ENCODE assay signal across 7 mouse cellular contexts in the genomic region with DNA sequence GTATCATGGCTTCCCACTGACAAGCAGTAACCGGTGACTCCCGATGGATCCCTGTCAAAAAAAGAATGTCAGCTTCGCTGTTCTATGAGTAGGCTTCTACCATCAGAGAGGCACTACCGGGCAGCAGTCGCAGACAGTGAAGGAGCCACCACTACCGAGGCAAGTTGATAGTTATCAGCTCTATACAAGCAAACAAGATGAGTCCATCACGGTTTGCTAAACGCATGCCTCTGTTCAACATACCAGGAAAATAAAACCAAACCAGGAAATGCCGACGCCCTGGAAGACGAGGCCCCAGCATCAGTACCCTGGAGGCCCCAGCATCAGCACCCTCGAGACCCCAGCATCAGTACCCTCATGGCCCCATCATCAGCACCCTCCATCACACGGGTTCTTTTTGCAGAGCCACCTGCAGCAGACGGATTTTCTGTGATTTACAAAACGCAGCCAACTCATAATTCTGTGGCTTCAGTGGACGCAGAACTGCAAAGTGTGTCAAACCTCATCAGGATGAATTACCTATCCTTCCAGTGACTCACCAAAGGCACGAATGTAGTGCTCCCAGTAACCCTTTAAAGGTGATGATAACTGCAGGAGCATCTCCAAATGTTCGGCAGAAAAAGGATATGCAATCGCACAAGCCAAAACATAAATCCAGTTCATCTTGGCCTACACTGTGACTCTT. TPM values are rescaled to one million over a fixed set of nuclear protein-coding genes. Genes with fewer than 3 reads are reported as not detected.
DNase-seq lines count a peak whose midpoint lies in the region; ATAC-seq and TF ChIP-seq lines count a peak whose summit lies in the region.

No protein-coding gene starts in this region.

- 47% methylated on average over 19 of the region's 19 CpGs for WGBS in embryonic facial prominence, embryonic 14.5 days
- 49% methylated on average over 19 of the region's 19 CpGs for WGBS in hindbrain, embryonic 13.5 days
- WGBS in olfactory bulb, adult 2 months: 26% methylated on average over 19 of the region's 19 CpGs

- no peaks in the 10 kb centered on the region; the same call in 1 of the 2 replicates for H3K9me3 ChIP-seq in embryonic facial prominence, embryonic 14.5 days (ENCODE audit: control insufficient read depth, low read length)
- H3K9me3 ChIP-seq in hindbrain, embryonic 13.5 days: no peaks in the 10 kb centered on the region

- ATAC-seq in embryonic facial prominence, embryonic 14.5 days (ENCODE audit: low read depth): no peak
- ATAC-seq in hindbrain, embryonic 13.5 days (ENCODE audit: low FRiP score): no peak

- intact Hi-C loops in left cerebral cortex, adult 2 months (cut with DNase I): loop anchor here (5.0 to 10.0 kb wide), 5 partner anchors 34 to 506 kb away; a partner anchor contains a TSS

- peaks cover 12% of the 10 kb centered on the region for H3K4me1 ChIP-seq in embryonic facial prominence, embryonic 14.5 days (ENCODE audit: control insufficient read depth, insufficient read depth, low read length)
- H3K4me1 ChIP-seq in hindbrain, embryonic 13.5 days (replicated peaks): peaks cover 42% of the 10 kb centered on the region
- H3K4me1 ChIP-seq in olfactory bulb, adult 2 months (ENCODE audit: control insufficient read depth, insufficient read depth, low read length): peaks cover 12% of the 10 kb centered on the region

- no peak for TF ChIP-seq CTCF in left cerebral cortex, adult 2 months (IDR thresholded peaks at IDR 0.05)
- TF ChIP-seq CTCF in olfactory bulb, adult 2 months (IDR thresholded peaks at IDR 0.05; ENCODE audit: insufficient read depth, low read depth, low read length): no peak

- DNase-seq in left cerebral cortex, adult 2 months (ENCODE audit: extremely low spot score in 1 of 2, low spot score in 2 of 2): peak; percentile 20 to 35
- DNase-seq in left cerebral cortex, adult 8-10 months (ENCODE audit: low spot score in 2 of 2): no peak
- no peak for DNase-seq in embryonic facial prominence, embryonic 14.5 days (ENCODE audit: low spot score)
- DNase-seq in MN1 (ENCODE audit: low spot score): no peak
- DNase-seq in layer of hippocampus, adult 11-12 months (ENCODE audit: low spot score): no peak

- TF ChIP-seq POLR2A in olfactory bulb, adult 2 months (IDR thresholded peaks at IDR 0.05; ENCODE audit: insufficient read depth, low read depth, low read length): no peak

- H3K27me3 ChIP-seq in embryonic facial prominence, embryonic 14.5 days (replicated peaks; ENCODE audit: control insufficient read depth, insufficient read depth, low read length): no peaks in the 10 kb centered on the region
- H3K27me3 ChIP-seq in hindbrain, embryonic 13.5 days: no peaks in the 10 kb centered on the region

- peak overlapping the region; percentile 99 for H3K27ac ChIP-seq in left cerebral cortex, adult 2 months
- peak overlapping the region; percentile 15; the same call in 1 of the 2 replicates for H3K27ac ChIP-seq in embryonic facial prominence, embryonic 14.5 days (replicated peaks; ENCODE audit: low read depth, low read length)
- peak overlapping the region; percentile 79 for H3K27ac ChIP-seq in hindbrain, embryonic 13.5 days
- peak overlapping the region; percentile 46; the same call in 1 of the 2 replicates for H3K27ac ChIP-seq in olfactory bulb, adult 2 months (ENCODE audit: insufficient read depth, low read depth, low read length)

- peak overlapping the region; percentile 42 for H3K9ac ChIP-seq in embryonic facial prominence, embryonic 14.5 days (ENCODE audit: low read depth, low read length)
- H3K9ac ChIP-seq in hindbrain, embryonic 13.5 days: peak overlapping the region; percentile 74

- H3K4me2 ChIP-seq in embryonic facial prominence, embryonic 14.5 days (ENCODE audit: low read depth, low read length): peak overlapping the region; percentile 66
- peak overlapping the region; percentile 79 for H3K4me2 ChIP-seq in hindbrain, embryonic 13.5 days

- 0 out of 2 replicates have a peak, but pooled peaks cover 4% of the 10 kb centered on the region for H3K36me3 ChIP-seq in embryonic facial prominence, embryonic 14.5 days (ENCODE audit: control insufficient read depth, insufficient read depth, low read length)
- peaks cover 5% of the 10 kb centered on the region for H3K36me3 ChIP-seq in hindbrain, embryonic 13.5 days

- H3K4me3 ChIP-seq in left cerebral cortex, adult 2 months: peak overlapping the region; percentile 91
- H3K4me3 ChIP-seq in embryonic facial prominence, embryonic 14.5 days (ENCODE audit: low read depth, low read length): peak overlapping the region; percentile 97
- peak overlapping the region; percentile 95 for H3K4me3 ChIP-seq in hindbrain, embryonic 13.5 days
- peak overlapping the region; percentile 50 for H3K4me3 ChIP-seq in olfactory bulb, adult 2 months (ENCODE audit: insufficient read depth, low read depth, low read length)

RNA-seq across cellular contexts. Expression of a gene that starts 2.6 kb away (rescaled TPM):
- 1,000 to 10,000 TPM; 1,405 to 1,415 TPM for total RNA-seq in left cerebral cortex, adult 2 months (2021)
- 1,000 to 10,000 TPM; 1,370 to 1,422 (median 1,398) TPM for total RNA-seq in left cerebral cortex, adult 8-10 months (2022)
- 239 and 259 TPM in 2 replicates for polyA plus RNA-seq in embryonic facial prominence, embryonic 14.5 days (2014; fragmentation: Nextera tagmentation; extraction: Ambion mirVana)
- 338 and 343 TPM in 2 replicates for polyA plus RNA-seq in hindbrain, embryonic 13.5 days (2015; fragmentation: Nextera tagmentation; extraction: Ambion mirVana)
- polyA plus RNA-seq in olfactory bulb, adult 2 months (2012; ENCODE audit: insufficient read depth, insufficient read length, low replicate concordance, missing spikeins): 241 and 247 TPM in 2 replicates

Comparison
In these comparisons a context has a peak if more than half of its experiments do, and no peak if none do; other contexts are left out.
1. DNase-seq: peak in left cerebral cortex, adult 2 months (2 of 2); none in left cerebral cortex, adult 8-10 months (0 of 2), embryonic facial prominence, embryonic 14.5 days (single experiment), MN1 (single experiment) and layer of hippocampus, adult 11-12 months (single experiment).
2. H3K27ac ChIP-seq: peak in every context shown above with its lines; median percentile 99 in left cerebral cortex, adult 2 months; 79 in hindbrain, embryonic 13.5 days; 46 in olfactory bulb, adult 2 months; 15 in embryonic facial prominence, embryonic 14.5 days.
3. Peak in every context shown above with its lines, with median percentiles within 50 percentile points of each other: H3K4me3 ChIP-seq.